Mouse (Mus musculus): ENCODE results near the gene Fgfr2. TPM values are rescaled to one million over a fixed set of nuclear protein-coding genes. Genes with fewer than 3 reads are reported as not detected.
"Not testable (repeated sequence)": the region's sequence is repeated elsewhere in the genome, so short reads cannot be mapped to it uniquely, and the experiment has no call there.

Fgfr2 gene
- polyA plus RNA-seq, 1 experiment from 2014 or later: 133 TPM

- WGBS: 85% methylated on average over 5 of the region's 5 CpGs
- H3K27me3 ChIP-seq (ENCODE audit: control insufficient read depth, insufficient read depth, low read length): no peaks in the 10 kb centered on the region
- H3K36me3 ChIP-seq (ENCODE audit: control insufficient read depth, insufficient read depth, low read length): no peaks in the 10 kb centered on the region
- H3K4me1 ChIP-seq (ENCODE audit: control insufficient read depth, insufficient read depth, low read length): 0 out of 2 replicates have a peak, but pooled peaks cover 3% of the 10 kb centered on the region
- H3K9ac ChIP-seq (ENCODE audit: low read depth, low read length): no peak overlapping the region
- no peak for ATAC-seq (ENCODE audit: low FRiP score, low TSS enrichment)
- no peak overlapping the region for H3K27ac ChIP-seq (ENCODE audit: low read depth, low read length)
- no peaks in the 10 kb centered on the region for H3K9me3 ChIP-seq (ENCODE audit: control insufficient read depth, low read length)
- no peak overlapping the region for H3K4me2 ChIP-seq (replicated peaks; ENCODE audit: low read depth, low read length)
- H3K4me3 ChIP-seq (ENCODE audit: low read length): no peak overlapping the region
Measured at GRCm38 (mm10) chr7:130148906-130149305, 2974.2 kb downstream of the Fgfr2 start.

GRCm38 (mm10) chr7:130147230-130147629 lies 2975.9 kb downstream of the Fgfr2 start:
- H3K4me3 ChIP-seq (ENCODE audit: low read length): no peak overlapping the region
- no peak overlapping the region for H3K4me2 ChIP-seq (replicated peaks; ENCODE audit: low read depth, low read length)
- no peak for ATAC-seq (ENCODE audit: low FRiP score, low TSS enrichment)
- H3K9me3 ChIP-seq (ENCODE audit: control insufficient read depth, low read length): no peaks in the 10 kb centered on the region
- H3K4me1 ChIP-seq (ENCODE audit: control insufficient read depth, insufficient read depth, low read length): no peaks in the 10 kb centered on the region; the same call in 1 of the 2 replicates
- no peak overlapping the region for H3K9ac ChIP-seq (ENCODE audit: low read depth, low read length)
- 79% methylated on average over 7 of the region's 7 CpGs for WGBS
- no peaks in the 10 kb centered on the region for H3K36me3 ChIP-seq (ENCODE audit: control insufficient read depth, insufficient read depth, low read length)
- no peak overlapping the region for H3K27ac ChIP-seq (ENCODE audit: low read depth, low read length)
- H3K27me3 ChIP-seq (ENCODE audit: control insufficient read depth, insufficient read depth, low read length): no peaks in the 10 kb centered on the region

GRCm38 (mm10) chr7:130145211-130145610 lies 2977.9 kb downstream of the Fgfr2 start:
- Histone ChIP-seq H3K36me3 (ENCODE audit: control insufficient read depth, insufficient read depth, low read length) (no peaks in the 10 kb centered on the region), H3K4me1 (ENCODE audit: control insufficient read depth, insufficient read depth, low read length) (no peaks in the 10 kb centered on the region; the same call in 1 of the 2 replicates), H3K27me3 (ENCODE audit: control insufficient read depth, insufficient read depth, low read length) (no peaks in the 10 kb centered on the region), H3K27ac (ENCODE audit: low read depth, low read length) (no peak overlapping the region), H3K9me3 (ENCODE audit: control insufficient read depth, low read length) (no peaks in the 10 kb centered on the region), H3K4me3 (ENCODE audit: low read length) (no peak overlapping the region), H3K9ac (ENCODE audit: low read depth, low read length) (no peak overlapping the region), H3K4me2 (replicated peaks; ENCODE audit: low read depth, low read length) (no peak overlapping the region)
- 78% methylated on average over 4 of the region's 4 CpGs for WGBS
- no peak for ATAC-seq (ENCODE audit: low FRiP score, low TSS enrichment)

GRCm38 (mm10) chr7:130143371-130143770 lies 2979.8 kb downstream of the Fgfr2 start:
- Histone ChIP-seq H3K27me3 (ENCODE audit: control insufficient read depth, insufficient read depth, low read length) (no peaks in the 10 kb centered on the region), H3K9ac (ENCODE audit: low read depth, low read length) (no peak overlapping the region), H3K4me2 (replicated peaks; ENCODE audit: low read depth, low read length) (no peak overlapping the region), H3K27ac (ENCODE audit: low read depth, low read length) (no peak overlapping the region), H3K4me1 (ENCODE audit: control insufficient read depth, insufficient read depth, low read length) (no peaks in the 10 kb centered on the region; the same call in 1 of the 2 replicates), H3K36me3 (ENCODE audit: control insufficient read depth, insufficient read depth, low read length) (no peaks in the 10 kb centered on the region), H3K4me3 (ENCODE audit: low read length) (no peak overlapping the region), H3K9me3 (ENCODE audit: control insufficient read depth, low read length) (no peaks in the 10 kb centered on the region)
- 65% methylated on average over 7 of the region's 7 CpGs for WGBS
- ATAC-seq (ENCODE audit: low FRiP score, low TSS enrichment): no peak; the same call in 1 of the 2 replicates

GRCm38 (mm10) chr7:130141088-130141873 lies 2981.9 kb downstream of the Fgfr2 start:
- Histone ChIP-seq H3K9ac (ENCODE audit: low read depth, low read length) (no peak overlapping the region), H3K4me1 (ENCODE audit: control insufficient read depth, insufficient read depth, low read length) (no peaks in the 10 kb centered on the region; the same call in 1 of the 2 replicates), H3K4me3 (ENCODE audit: low read length) (no peak overlapping the region), H3K36me3 (ENCODE audit: control insufficient read depth, insufficient read depth, low read length) (no peaks in the 10 kb centered on the region), H3K4me2 (replicated peaks; ENCODE audit: low read depth, low read length) (no peak overlapping the region), H3K9me3 (ENCODE audit: control insufficient read depth, low read length) (no peaks in the 10 kb centered on the region), H3K27ac (ENCODE audit: low read depth, low read length) (no peak overlapping the region), H3K27me3 (ENCODE audit: control insufficient read depth, insufficient read depth, low read length) (no peaks in the 10 kb centered on the region)
- no peak for ATAC-seq (ENCODE audit: low FRiP score, low TSS enrichment)
- 80% methylated on average over 3 of the region's 3 CpGs for WGBS

- Histone ChIP-seq H3K4me3 (ENCODE audit: low read length) (no peak overlapping the region), H3K36me3 (ENCODE audit: control insufficient read depth, insufficient read depth, low read length) (no peaks in the 10 kb centered on the region), H3K27me3 (ENCODE audit: control insufficient read depth, insufficient read depth, low read length) (no peaks in the 10 kb centered on the region), H3K4me1 (ENCODE audit: control insufficient read depth, insufficient read depth, low read length) (no peaks in the 10 kb centered on the region), H3K9me3 (ENCODE audit: control insufficient read depth, low read length) (no peaks in the 10 kb centered on the region), H3K9ac (ENCODE audit: low read depth, low read length) (no peak overlapping the region), H3K4me2 (replicated peaks; ENCODE audit: low read depth, low read length) (0 out of 2 replicates have a peak overlapping the region, but pooled peaks have one; percentile 6), H3K27ac (ENCODE audit: low read depth, low read length) (peak overlapping the region; percentile 61; the same call in 1 of the 2 replicates)
- peak; percentile 39; the same call in 1 of the 2 replicates for ATAC-seq (ENCODE audit: low FRiP score, low TSS enrichment)
- WGBS: 51% methylated on average over 3 of the region's 3 CpGs
Measured at GRCm38 (mm10) chr7:130134924-130135365, 2988.2 kb downstream of the Fgfr2 start.

- not testable (repeated sequence) for H3K4me2 ChIP-seq (replicated peaks; ENCODE audit: low read depth, low read length)
- peak overlapping the region; percentile 61; the same call in 1 of the 2 replicates for H3K27ac ChIP-seq (ENCODE audit: low read depth, low read length)
Measured at GRCm38 (mm10) chr7:130134428-130134827, 2988.7 kb downstream of the Fgfr2 start.

GRCm38 (mm10) chr7:130130226-130130625 lies 2992.9 kb downstream of the Fgfr2 start:
- no peak overlapping the region for H3K9ac ChIP-seq (ENCODE audit: low read depth, low read length)
- 88% methylated on average over 5 of the region's 5 CpGs for whole genome bisulfite sequencing

More at GRCm38 (mm10) chr7:130134428-130134827, 2988.7 kb downstream of the Fgfr2 start:
- not testable (repeated sequence) for H3K9me3 ChIP-seq (ENCODE audit: control insufficient read depth, low read length); H3K36me3 ChIP-seq (ENCODE audit: control insufficient read depth, insufficient read depth, low read length); H3K4me3 ChIP-seq (ENCODE audit: low read length); ATAC-seq (ENCODE audit: low FRiP score, low TSS enrichment); H3K4me1 ChIP-seq (ENCODE audit: control insufficient read depth, insufficient read depth, low read length); H3K9ac ChIP-seq (ENCODE audit: low read depth, low read length); H3K27me3 ChIP-seq (ENCODE audit: control insufficient read depth, insufficient read depth, low read length)

GRCm38 (mm10) chr7:130129359-130129960 lies 2993.7 kb downstream of the Fgfr2 start:
- H3K36me3 ChIP-seq (ENCODE audit: control insufficient read depth, insufficient read depth, low read length): no peaks in the 10 kb centered on the region
- no peak for ATAC-seq (ENCODE audit: low FRiP score, low TSS enrichment)
- H3K27me3 ChIP-seq (ENCODE audit: control insufficient read depth, insufficient read depth, low read length): no peaks in the 10 kb centered on the region
- H3K4me2 ChIP-seq (replicated peaks; ENCODE audit: low read depth, low read length): peak overlapping the region; percentile 9; the same call in 1 of the 2 replicates
- H3K4me3 ChIP-seq (ENCODE audit: low read length): no peak overlapping the region
- H3K4me1 ChIP-seq (ENCODE audit: control insufficient read depth, insufficient read depth, low read length): peaks cover 4% of the 10 kb centered on the region; the same call in 1 of the 2 replicates
- no peak overlapping the region; the same call in 1 of the 2 replicates for H3K27ac ChIP-seq (ENCODE audit: low read depth, low read length)
- H3K9ac ChIP-seq (ENCODE audit: low read depth, low read length): no peak overlapping the region
- 17% methylated on average over 16 of the region's 16 CpGs for WGBS
- H3K9me3 ChIP-seq (ENCODE audit: control insufficient read depth, low read length): no peaks in the 10 kb centered on the region

More at GRCm38 (mm10) chr7:130130226-130130625, 2992.9 kb downstream of the Fgfr2 start:
- Histone ChIP-seq H3K27me3 (ENCODE audit: control insufficient read depth, insufficient read depth, low read length) (no peaks in the 10 kb centered on the region), H3K4me3 (ENCODE audit: low read length) (no peak overlapping the region), H3K27ac (ENCODE audit: low read depth, low read length) (no peak overlapping the region), H3K4me1 (ENCODE audit: control insufficient read depth, insufficient read depth, low read length) (peaks cover 4% of the 10 kb centered on the region; the same call in 1 of the 2 replicates), H3K4me2 (replicated peaks; ENCODE audit: low read depth, low read length) (no peak overlapping the region), H3K36me3 (ENCODE audit: control insufficient read depth, insufficient read depth, low read length) (no peaks in the 10 kb centered on the region), H3K9me3 (ENCODE audit: control insufficient read depth, low read length) (no peaks in the 10 kb centered on the region)
- ATAC-seq (ENCODE audit: low FRiP score, low TSS enrichment): no peak

Data from kidney, embryonic 14.5 days (tissue).